Comparison of ENCODE assay signal across 10 mouse cellular contexts in genomic region chr1:82294102-82294501, GRCm38 (mm10). TPM values are rescaled to one million over a fixed set of nuclear protein-coding genes. Genes with fewer than 3 reads are reported as not detected.
DNase-seq lines count a peak whose midpoint lies in the region; TF ChIP-seq lines count a peak whose summit lies in the region.
"Had no signal": no experiment of that assay in that cellular context is flagged by ENCODE, and none has a peak within 500 bp of the region (broad histone marks: within the 10 kb centered on the region; RNA-seq: fewer than 3 reads in every experiment).

No protein-coding gene starts in this region.

- H3K79me2 ChIP-seq in C2C12 (ENCODE audit: control insufficient read depth, insufficient read depth) = peaks cover 17% of the 10 kb centered on the region

- peak; percentile 92 for TF ChIP-seq CTCF in layer of hippocampus, adult 2 months (conservative IDR thresholded peaks at IDR 0.05)
- no peak for TF ChIP-seq CTCF in C2C12 (IDR thresholded peaks at IDR 0.05; ENCODE audit: control insufficient read depth, insufficient read depth, insufficient read length)

- H3K4me3 ChIP-seq in layer of hippocampus, adult 2 months = no peak overlapping the region
- no peak overlapping the region for H3K4me3 ChIP-seq in C2C12 (ENCODE audit: insufficient read depth, poor library complexity, severe bottlenecking)
- H3K4me3 ChIP-seq: erythroblast, embryonic 14.5 days; limb, embryonic 13.5 days; stomach, embryonic 15.5 days had no signal

- peaks cover 15% of the 10 kb centered on the region for H3K79me3 ChIP-seq in C2C12 (ENCODE audit: low read depth)

- H3ac ChIP-seq in C2C12 (ENCODE audit: control insufficient read depth, insufficient read length, low read depth) = no peak overlapping the region

- H3K27ac ChIP-seq in layer of hippocampus, adult 2 months = no peak overlapping the region
- H3K27ac ChIP-seq: limb, embryonic 13.5 days; stomach, embryonic 15.5 days had no signal

- no peaks in the 10 kb centered on the region for H3K27me3 ChIP-seq in C2C12 (ENCODE audit: control insufficient read depth, insufficient read depth, insufficient read length)
- H3K27me3 ChIP-seq: limb, embryonic 13.5 days; stomach, embryonic 15.5 days had no signal

- peak; percentile 56 to 64 for DNase-seq in layer of hippocampus, adult 2 months (ENCODE audit: low spot score in 2 of 2)
- no peak for DNase-seq in layer of hippocampus, adult 11-12 months (ENCODE audit: low spot score)
- DNase-seq in ES-CJ7 (ENCODE audit: low read depth, low spot score) = peak; percentile 52
- peak; percentile 51 for DNase-seq in embryo, embryonic 9.5 days (ENCODE audit: extremely low spot score)
- DNase-seq in skeletal muscle tissue, adult 2 months (ENCODE audit: low read depth, low spot score) = peak; percentile 27
- no peak for DNase-seq in gastrocnemius, postnatal 25 days

- no peaks in the 10 kb centered on the region for H3K36me3 ChIP-seq in C2C12 (ENCODE audit: control insufficient read depth, insufficient read depth)
- H3K36me3 ChIP-seq: stomach, embryonic 15.5 days had no signal

TF ChIP-seq in C2C12, 6 proteins besides CTCF, POLR2A, EP300 and RAD21:
- TF ChIP-seq CEBPB (IDR thresholded peaks at IDR 0.05; ENCODE audit: low read depth) (peak; percentile 98), MYOG (IDR thresholded peaks at IDR 0.05; ENCODE audit: control insufficient read depth, extremely low read depth, insufficient read length) (no peak)
TF ChIP-seq in C2C12: peak in this region for 1.

RNA-seq across cellular contexts. Expression of gene Irs1, which starts 2.9 kb away (rescaled TPM):
- total RNA-seq in layer of hippocampus, adult 2 months (2021) = 10 to 100 TPM; 17.8 to 17.9 TPM
- 4.6 TPM for polyA plus RNA-seq in C2C12 (2012; fragmentation: generic; extraction: Trizol)
- total RNA-seq in gastrocnemius, postnatal 25 days (2021) = 10 to 100 TPM; 55.0 to 69.2 TPM

RNA-seq across cellular contexts. Expression of gene Rhbdd1, which starts 22.1 kb away (rescaled TPM):
- total RNA-seq in layer of hippocampus, adult 2 months (2021) = 1 to 10 TPM; 7.4 to 7.6 TPM
- 12.6 TPM for polyA plus RNA-seq in C2C12 (2012; fragmentation: generic; extraction: Trizol)
- total RNA-seq in gastrocnemius, postnatal 25 days (2021) = 1 to 10 TPM; 6.5 to 7.7 TPM

Comparison
In these comparisons a context has a peak if more than half of its experiments do, and no peak if none do; other contexts are left out.
1. DNase-seq: peak in layer of hippocampus, adult 2 months (2 of 2), ES-CJ7 (single experiment), embryo, embryonic 9.5 days (single experiment) and skeletal muscle tissue, adult 2 months (single experiment); none in layer of hippocampus, adult 11-12 months (single experiment) and gastrocnemius, postnatal 25 days (single experiment).